Mouse (Mus musculus): Measurements from ENCODE around the gene Setd1a. TPM values are rescaled to one million over a fixed set of nuclear protein-coding genes. Genes with fewer than 3 reads are reported as not detected.
"Not testable (repeated sequence)": the region's sequence is repeated elsewhere in the genome, so short reads cannot be mapped to it uniquely, and the experiment has no call there.

The Setd1a gene
- total RNA-seq, 2 experiments from 2014 or later, result 7.7 to 35.2 TPM

GRCm38 (mm10) chr7:127824176-127824871 is 47.9 kb downstream of the Setd1a start, which contains the start of the genes Stx4a and Stx1b:
Gene Stx4a (plus strand): TSS chr7:127824294.
Gene Stx1b (minus strand): TSS chr7:127824549.
- ATAC-seq (ENCODE audit: poor library complexity, severe bottlenecking), result no peak

- no peak for ATAC-seq (ENCODE audit: poor library complexity, severe bottlenecking)
Measured at GRCm38 (mm10) chr7:127835550-127835949, 59.1 kb downstream of the Setd1a start.

- ATAC-seq (ENCODE audit: poor library complexity, severe bottlenecking), result no peak
Measured at GRCm38 (mm10) chr7:127837473-127837872, 61.0 kb downstream of the Setd1a start.

- not testable (repeated sequence) for ATAC-seq (ENCODE audit: poor library complexity, severe bottlenecking)
Measured at GRCm38 (mm10) chr7:127837878-127838277, 61.4 kb downstream of the Setd1a start.

- ATAC-seq (ENCODE audit: poor library complexity, severe bottlenecking), result not testable (repeated sequence)
Measured at GRCm38 (mm10) chr7:127840031-127840430, 63.6 kb downstream of the Setd1a start.

GRCm38 (mm10) chr7:127840886-127841285 is 64.4 kb downstream of the Setd1a start:
- ATAC-seq (ENCODE audit: poor library complexity, severe bottlenecking), result peak; percentile 27

GRCm38 (mm10) chr7:127841340-127842000 is 65.0 kb downstream of the Setd1a start:
- peak; percentile 77 for ATAC-seq (ENCODE audit: poor library complexity, severe bottlenecking)

- peak; percentile 75 for ATAC-seq (ENCODE audit: poor library complexity, severe bottlenecking)
Measured at GRCm38 (mm10) chr7:127842001-127842718, 65.7 kb downstream of the Setd1a start.

Other genes with a start within 250 kb of the Setd1a start
- not detected in 2 replicates for gene Tmem265, start 215.3 kb upstream of the Setd1a start, total RNA-seq (2015)
- gene Tmem265, start 215.3 kb upstream of the Setd1a start, total RNA-seq (2017), result 2.5 TPM in 1 of 2 replicates, not detected in the other
- 31.6 and 39.4 TPM in 2 replicates for gene Phkg2, start 203.3 kb upstream of the Setd1a start, total RNA-seq (2015)
- 25.7 and 30.5 TPM in 2 replicates for gene Phkg2, start 203.3 kb upstream of the Setd1a start, total RNA-seq (2017)
- gene Ccdc189, start 188.1 kb upstream of the Setd1a start, total RNA-seq (2015), result 2.6 and 6.3 TPM in 2 replicates
- gene Ccdc189, start 188.1 kb upstream of the Setd1a start, total RNA-seq (2017), result 2.5 and 11.0 TPM in 2 replicates
- 14.1 and 18.8 TPM in 2 replicates for gene Rnf40, start 187.9 kb upstream of the Setd1a start, total RNA-seq (2015)
- 35.1 and 48.0 TPM in 2 replicates for gene Rnf40, start 187.9 kb upstream of the Setd1a start, total RNA-seq (2017)
- 3.5 TPM in 2 replicates for gene Zfp629, start 160.9 kb upstream of the Setd1a start, total RNA-seq (2015)
- gene Zfp629, start 160.9 kb upstream of the Setd1a start, total RNA-seq (2017), result 4.2 and 5.8 TPM in 2 replicates
- gene Bcl7c, start 67.7 kb upstream of the Setd1a start, total RNA-seq (2015), result 30.2 and 37.4 TPM in 2 replicates
- gene Bcl7c, start 67.7 kb upstream of the Setd1a start, total RNA-seq (2017), result 8.6 and 16.6 TPM in 2 replicates
- 0.16 TPM in 1 of 2 replicates, not detected in the other for gene Ctf1, start 63.9 kb upstream of the Setd1a start, total RNA-seq (2015)
- gene Ctf1, start 63.9 kb upstream of the Setd1a start, total RNA-seq (2017), result 0.29 TPM in 1 of 2 replicates, not detected in the other
- gene Ctf2, start 44.5 kb upstream of the Setd1a start, total RNA-seq (2015), result not detected in 2 replicates
- not detected in 2 replicates for gene Ctf2, start 44.5 kb upstream of the Setd1a start, total RNA-seq (2017)
- 2.1 TPM in 2 replicates for gene Fbxl19, start 32.1 kb upstream of the Setd1a start, total RNA-seq (2015)
- gene Fbxl19, start 32.1 kb upstream of the Setd1a start, total RNA-seq (2017), result 5.8 and 6.2 TPM in 2 replicates
- gene Orai3, start 6.9 kb upstream of the Setd1a start, total RNA-seq (2015), result 30.9 and 33.7 TPM in 2 replicates
- 29.5 and 32.7 TPM in 2 replicates for gene Orai3, start 6.9 kb upstream of the Setd1a start, total RNA-seq (2017)
- gene Gm49388, start 8.9 kb downstream of the Setd1a start, total RNA-seq (2015), result not detected in 2 replicates
- gene Gm49388, start 8.9 kb downstream of the Setd1a start, total RNA-seq (2017), result not detected in 2 replicates
- 27.0 and 30.9 TPM in 2 replicates for gene Hsd3b7, start 23.9 kb downstream of the Setd1a start, total RNA-seq (2015)
- gene Hsd3b7, start 23.9 kb downstream of the Setd1a start, total RNA-seq (2017), result 28.5 and 28.7 TPM in 2 replicates
- 59.2 and 68.7 TPM in 2 replicates for gene Stx4a, start 47.6 kb downstream of the Setd1a start, total RNA-seq (2015)
- 37.7 and 45.0 TPM in 2 replicates for gene Stx4a, start 47.6 kb downstream of the Setd1a start, total RNA-seq (2017)
- 0.04 TPM in 1 of 2 replicates, not detected in the other for gene Stx1b, start 47.9 kb downstream of the Setd1a start, total RNA-seq (2015)
- gene Stx1b, start 47.9 kb downstream of the Setd1a start, total RNA-seq (2017), result not detected in 2 replicates
- gene Zfp646, start 99.6 kb downstream of the Setd1a start, total RNA-seq (2015), result 16.4 and 22.5 TPM in 2 replicates
- gene Zfp646, start 99.6 kb downstream of the Setd1a start, total RNA-seq (2017), result 32.2 and 36.8 TPM in 2 replicates
- 2.9 and 5.7 TPM in 2 replicates for gene Zfp668, start 100.2 kb downstream of the Setd1a start, total RNA-seq (2015)
- 1.9 and 3.1 TPM in 2 replicates for gene Zfp668, start 100.2 kb downstream of the Setd1a start, total RNA-seq (2017)
- 0.48 TPM in 1 of 2 replicates, not detected in the other for gene Prss53, start 114.3 kb downstream of the Setd1a start, total RNA-seq (2015)
- not detected in 2 replicates for gene Prss53, start 114.3 kb downstream of the Setd1a start, total RNA-seq (2017)
- gene Gm21974, start 118.8 kb downstream of the Setd1a start, total RNA-seq (2015), result not detected in 2 replicates
- gene Gm21974, start 118.8 kb downstream of the Setd1a start, total RNA-seq (2017), result not detected in 2 replicates
- gene Vkorc1, start 118.9 kb downstream of the Setd1a start, total RNA-seq (2015), result 49.9 and 59.6 TPM in 2 replicates
- gene Vkorc1, start 118.9 kb downstream of the Setd1a start, total RNA-seq (2017), result 5.5 and 11.2 TPM in 2 replicates
- gene Bckdk, start 127.4 kb downstream of the Setd1a start, total RNA-seq (2015), result 45.1 and 47.9 TPM in 2 replicates
- gene Bckdk, start 127.4 kb downstream of the Setd1a start, total RNA-seq (2017), result 31.2 and 35.5 TPM in 2 replicates
- gene Kat8, start 135.8 kb downstream of the Setd1a start, total RNA-seq (2015), result 20.1 and 24.6 TPM in 2 replicates
- 22.7 and 23.6 TPM in 2 replicates for gene Kat8, start 135.8 kb downstream of the Setd1a start, total RNA-seq (2017)
- not detected in 2 replicates for gene Prss8, start 153.4 kb downstream of the Setd1a start, total RNA-seq (2015)
- gene Prss8, start 153.4 kb downstream of the Setd1a start, total RNA-seq (2017), result not detected in 2 replicates
- 0.78 and 1.1 TPM in 2 replicates for gene Prss36, start 170.1 kb downstream of the Setd1a start, total RNA-seq (2015)
- 1.7 TPM in 1 of 2 replicates, not detected in the other for gene Prss36, start 170.1 kb downstream of the Setd1a start, total RNA-seq (2017)
- gene Fus, start 190.8 kb downstream of the Setd1a start, total RNA-seq (2015), result 106 and 143 TPM in 2 replicates
- 31.4 and 61.8 TPM in 2 replicates for gene Fus, start 190.8 kb downstream of the Setd1a start, total RNA-seq (2017)
- 251 and 323 TPM in 2 replicates for gene Pycard, start 217.2 kb downstream of the Setd1a start, total RNA-seq (2015)
- 48.0 and 56.5 TPM in 2 replicates for gene Pycard, start 217.2 kb downstream of the Setd1a start, total RNA-seq (2017)
- not detected in 2 replicates for gene Trim72, start 227.3 kb downstream of the Setd1a start, total RNA-seq (2015)
- gene Trim72, start 227.3 kb downstream of the Setd1a start, total RNA-seq (2017), result not detected in 2 replicates